Mouse (Mus musculus): ENCODE data around the gene Parva.

DNA sequence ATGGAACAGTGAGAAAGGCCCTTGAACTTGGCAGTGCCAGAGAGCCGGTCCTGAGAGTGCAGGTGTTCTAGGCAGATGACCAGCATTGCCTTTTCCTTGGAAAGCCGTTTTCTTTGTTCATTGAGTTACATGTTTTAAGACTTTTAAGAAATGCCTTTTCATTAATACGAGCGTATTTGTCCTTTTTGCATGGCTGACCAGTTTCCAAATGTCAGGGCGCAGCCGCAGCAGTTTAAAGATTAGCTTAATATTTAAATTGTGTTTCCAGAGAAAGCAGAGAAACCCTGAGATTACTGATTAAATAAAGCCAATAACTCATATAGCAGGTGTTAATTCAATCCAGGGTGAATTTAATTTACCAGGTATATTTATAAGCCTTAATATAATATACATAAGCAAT is 14.0 kb upstream of the Parva start:
- TF ChIP-seq POU5F1 (IDR thresholded peaks at IDR 0.05; ENCODE audit: borderline replicate concordance, low read length) (no peak), CTCF (conservative IDR thresholded peaks at IDR 0.05; ENCODE audit: low read length) (no peak), NANOG (IDR thresholded peaks at IDR 0.05; ENCODE audit: borderline replicate concordance, low read length) (no peak)
